Mouse (Mus musculus): ENCODE data around the gene Rarb.

The Rarb gene

GRCm38 (mm10) chr14:16541641-16542040 lies 277.3 kb downstream of the Rarb start:
- no peak for DNase-seq (ENCODE audit: extremely low spot score, low read depth, low spot score)

GRCm38 (mm10) chr14:16537433-16537832 lies 281.5 kb downstream of the Rarb start:
- DNase-seq (ENCODE audit: extremely low spot score, low read depth, low spot score): no peak

DNA sequence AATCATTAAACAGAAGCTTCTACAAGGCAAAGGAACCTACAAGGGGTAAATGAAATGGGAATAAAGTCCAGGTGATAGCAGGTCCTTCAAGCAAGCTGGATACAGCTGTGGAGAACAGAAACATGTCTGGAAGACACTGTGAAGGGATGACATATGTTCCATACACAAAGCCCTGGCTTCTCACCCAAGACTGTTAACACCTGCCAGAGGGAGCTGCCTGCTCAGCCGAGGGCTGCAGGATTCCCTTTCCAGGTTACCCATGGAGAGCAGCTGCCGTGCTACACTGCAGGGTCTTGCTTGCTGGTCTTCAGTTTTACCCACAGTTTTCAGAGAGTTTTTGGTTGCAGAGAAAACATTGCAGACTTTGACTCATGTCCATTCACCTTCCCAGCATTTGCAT lies 290.3 kb downstream of the Rarb start:
- DNase-seq (ENCODE audit: extremely low spot score, low read depth, low spot score): no peak

- DNase-seq (ENCODE audit: extremely low spot score, low read depth, low spot score): no peak
Observed at GRCm38 (mm10) chr14:16526120-16526519, 292.8 kb downstream of the Rarb start.

DNA sequence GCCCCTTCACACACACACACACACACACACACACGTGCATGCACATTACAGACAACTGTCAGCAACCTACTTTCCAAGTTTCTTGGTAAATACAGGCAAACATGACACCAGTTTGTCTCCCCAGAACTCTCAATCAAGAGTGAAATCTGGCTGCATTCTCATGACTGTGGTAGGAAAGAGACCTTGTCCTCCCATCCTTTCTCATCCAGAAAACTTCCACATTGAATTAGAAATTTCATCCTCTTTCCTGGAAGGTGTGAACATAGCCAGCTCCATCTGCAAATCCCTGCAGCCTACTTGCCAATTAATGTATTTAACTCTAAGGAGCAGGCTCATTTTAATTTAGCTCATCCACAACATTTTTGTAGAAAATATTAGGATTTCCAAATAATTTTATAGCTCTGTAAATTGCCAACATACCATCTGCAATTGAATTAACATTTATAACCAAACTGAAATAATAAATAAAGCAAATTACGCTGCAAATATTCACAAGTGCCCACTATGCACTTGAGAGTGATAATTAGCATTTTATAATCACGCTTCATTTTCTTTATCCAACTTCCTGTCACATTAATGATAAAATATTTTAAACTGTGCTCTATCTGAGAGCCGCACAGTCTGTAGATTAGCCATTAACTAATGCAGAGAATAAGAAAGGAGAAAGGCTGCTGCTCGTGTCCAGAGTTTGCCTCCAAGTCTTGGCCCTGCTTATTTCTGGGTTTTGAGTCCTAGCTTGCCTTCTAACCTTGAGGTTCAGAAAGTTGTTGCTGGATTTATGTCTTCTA lies 293.6 kb downstream of the Rarb start:
- no peak for DNase-seq (ENCODE audit: extremely low spot score, low read depth, low spot score)

GRCm38 (mm10) chr14:16522852-16523251 lies 296.1 kb downstream of the Rarb start:
- DNase-seq (ENCODE audit: extremely low spot score, low read depth, low spot score): peak; percentile 62

- no peak for DNase-seq (ENCODE audit: extremely low spot score, low read depth, low spot score)
Observed at GRCm38 (mm10) chr14:16519588-16520167, 299.3 kb downstream of the Rarb start.

DNA sequence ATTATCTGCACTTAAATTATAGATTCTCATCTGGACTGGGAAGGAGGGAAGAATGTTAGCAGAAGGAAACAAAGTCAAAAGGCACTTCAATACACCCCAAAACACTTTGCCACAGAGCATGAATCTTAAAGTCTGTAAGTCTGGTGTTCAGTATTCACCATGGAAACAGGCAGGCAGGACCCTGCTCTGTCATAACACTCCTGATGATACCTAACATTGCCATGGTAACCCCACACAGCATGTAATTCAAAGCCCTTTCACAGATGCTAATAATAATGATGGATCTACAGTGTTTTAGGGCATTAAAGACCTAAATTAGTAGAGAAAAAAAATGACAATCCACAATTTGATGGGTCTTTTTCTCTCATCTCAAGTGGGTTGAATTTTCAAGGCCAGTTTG lies 301.0 kb downstream of the Rarb start:
- no peak for DNase-seq (ENCODE audit: extremely low spot score, low read depth, low spot score)

- DNase-seq (ENCODE audit: extremely low spot score, low read depth, low spot score): no peak
Observed at GRCm38 (mm10) chr14:16515731-16516130, 303.2 kb downstream of the Rarb start.

- DNase-seq (ENCODE audit: extremely low spot score, low read depth, low spot score): no peak
Observed at GRCm38 (mm10) chr14:16510574-16510973, 308.4 kb downstream of the Rarb start.

DNA sequence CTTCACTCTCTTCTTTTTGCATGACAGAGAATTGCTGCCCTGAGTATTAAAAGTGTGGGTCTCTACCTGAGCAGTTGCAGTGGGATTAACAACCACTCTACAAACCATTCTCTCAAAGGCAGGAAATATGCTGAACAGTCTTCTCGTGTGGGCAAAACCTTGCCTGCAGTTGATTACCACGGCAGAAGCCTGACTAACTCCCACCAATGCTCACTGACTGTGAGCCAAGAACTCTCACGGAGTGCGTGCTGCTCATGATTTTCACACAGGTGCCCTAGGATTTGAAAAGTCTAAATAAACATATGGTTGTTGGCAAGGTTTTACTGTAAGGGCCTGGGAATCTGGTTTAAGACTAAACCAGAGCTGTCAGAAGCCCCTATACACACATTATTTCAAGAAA lies 309.1 kb downstream of the Rarb start:
- DNase-seq (ENCODE audit: extremely low spot score, low read depth, low spot score): no peak

DNA sequence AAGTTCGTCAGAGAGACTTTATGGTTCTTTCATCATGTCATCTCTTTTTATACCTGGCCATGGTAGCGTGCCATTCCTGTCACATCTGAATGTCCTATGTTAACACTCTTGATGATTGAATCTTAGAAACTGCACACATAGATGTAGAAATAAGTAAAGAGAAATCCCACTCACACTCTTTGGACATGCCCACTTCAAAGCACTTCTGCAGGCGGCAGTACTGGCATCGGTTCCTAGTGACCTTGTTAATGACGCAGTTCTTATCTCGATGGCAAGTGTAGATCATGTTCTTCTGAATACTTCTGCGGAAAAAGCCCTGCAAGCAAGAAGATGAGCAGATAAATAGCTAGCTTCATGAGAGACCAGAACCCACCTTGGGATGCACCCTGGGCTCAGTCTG lies 310.2 kb downstream of the Rarb start:
- no peak for DNase-seq (ENCODE audit: extremely low spot score, low read depth, low spot score)

DNA sequence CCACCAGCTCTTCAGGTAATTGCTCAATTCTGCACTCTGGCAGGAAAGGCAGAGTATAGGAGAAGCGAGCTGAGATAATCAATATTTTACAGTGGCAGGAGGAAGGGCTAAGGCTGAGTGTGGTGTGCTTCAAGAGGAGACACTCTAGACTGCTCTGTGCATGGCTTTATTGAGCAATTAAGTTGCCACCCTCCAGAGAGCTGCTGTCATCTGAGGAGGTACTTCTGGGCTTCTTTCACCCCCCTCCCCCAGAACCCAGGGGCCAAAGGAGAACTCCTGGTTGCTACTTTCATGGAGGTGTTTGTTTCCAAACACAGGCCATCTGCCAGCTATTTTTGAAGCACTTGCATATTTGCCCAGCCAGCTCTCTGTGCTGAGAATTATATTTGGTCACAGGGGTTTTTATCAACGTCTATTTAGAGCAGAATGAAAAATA lies 321.7 kb downstream of the Rarb start:
- DNase-seq (ENCODE audit: extremely low spot score, low read depth, low spot score): no peak

- no peak for DNase-seq (ENCODE audit: extremely low spot score, low read depth, low spot score)
Observed at GRCm38 (mm10) chr14:16483656-16484380, 335.1 kb downstream of the Rarb start.

DNA sequence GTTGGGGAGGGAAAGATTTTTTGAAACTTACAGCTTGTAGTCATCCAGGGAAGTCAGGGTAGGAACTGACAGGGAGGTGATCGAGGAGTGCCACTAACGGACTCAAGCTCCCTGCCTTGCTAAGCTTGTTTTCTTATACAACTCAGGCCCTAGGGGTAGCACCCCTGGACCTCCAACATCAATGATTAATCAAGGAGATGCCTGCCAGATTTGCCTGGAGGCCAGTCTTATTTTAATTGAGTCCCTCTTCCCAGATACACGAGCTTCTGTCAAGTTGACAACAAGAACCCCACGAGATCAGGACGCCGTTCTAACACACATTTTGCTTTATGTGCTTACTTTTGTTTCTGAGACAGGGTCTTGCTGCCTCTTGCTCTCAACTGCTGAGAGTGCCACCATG lies 338.3 kb downstream of the Rarb start:
- no peak for DNase-seq (ENCODE audit: extremely low spot score, low read depth, low spot score)

DNA sequence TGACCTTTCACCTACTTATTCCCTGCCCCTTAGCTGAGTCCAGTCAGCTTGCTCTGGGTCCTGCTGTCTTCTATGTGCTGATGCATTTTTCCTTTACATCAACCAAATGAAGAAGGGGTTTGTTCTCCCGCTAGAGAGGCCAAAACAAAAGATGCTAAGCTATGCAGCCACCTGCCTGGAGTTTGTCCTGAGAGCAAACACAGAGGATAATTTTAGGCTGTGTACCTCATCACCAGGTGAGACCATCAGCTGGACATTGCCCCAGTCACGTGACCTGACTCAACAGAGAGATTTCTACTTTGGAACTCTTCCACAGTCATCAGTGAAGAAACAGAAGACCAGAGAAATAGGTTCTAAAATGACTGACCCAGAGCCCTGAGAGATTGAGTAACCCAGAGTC lies 339.4 kb downstream of the Rarb start:
- DNase-seq (ENCODE audit: extremely low spot score, low read depth, low spot score): no peak

DNA sequence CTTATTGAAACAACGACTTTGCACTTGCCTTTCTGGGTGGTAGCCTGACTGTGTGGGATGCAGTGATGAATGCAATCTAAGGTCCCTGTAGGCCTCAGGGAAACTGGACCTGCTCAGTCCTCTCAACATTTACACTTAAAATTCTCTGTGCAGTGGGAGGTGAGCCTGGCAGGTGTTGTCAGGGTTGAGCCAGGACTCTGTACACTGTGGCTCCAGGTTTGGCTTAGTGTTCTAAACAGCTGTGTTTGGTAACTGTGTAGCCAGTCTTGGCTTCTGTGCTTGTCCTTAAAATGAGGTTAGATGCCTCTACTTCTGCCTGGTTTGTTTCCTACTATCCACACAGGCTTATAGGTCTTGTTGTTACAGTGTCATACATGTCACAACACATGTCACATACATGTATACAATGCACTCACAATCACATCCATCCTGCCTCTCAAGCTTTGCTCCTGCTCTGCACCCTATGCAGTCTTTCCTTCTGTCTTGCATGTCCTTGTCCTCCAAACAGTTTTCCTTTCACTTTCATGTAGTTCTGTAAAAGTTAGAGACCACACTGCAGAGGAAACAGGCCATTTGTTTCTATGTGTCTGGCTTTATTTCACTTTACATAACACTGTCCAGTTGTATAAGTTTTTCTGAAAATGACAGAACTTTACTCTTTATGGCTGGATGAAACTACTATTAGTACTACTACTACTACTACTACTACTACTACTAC lies 340.2 kb downstream of the Rarb start:
- no peak for DNase-seq (ENCODE audit: extremely low spot score, low read depth, low spot score)

DNA sequence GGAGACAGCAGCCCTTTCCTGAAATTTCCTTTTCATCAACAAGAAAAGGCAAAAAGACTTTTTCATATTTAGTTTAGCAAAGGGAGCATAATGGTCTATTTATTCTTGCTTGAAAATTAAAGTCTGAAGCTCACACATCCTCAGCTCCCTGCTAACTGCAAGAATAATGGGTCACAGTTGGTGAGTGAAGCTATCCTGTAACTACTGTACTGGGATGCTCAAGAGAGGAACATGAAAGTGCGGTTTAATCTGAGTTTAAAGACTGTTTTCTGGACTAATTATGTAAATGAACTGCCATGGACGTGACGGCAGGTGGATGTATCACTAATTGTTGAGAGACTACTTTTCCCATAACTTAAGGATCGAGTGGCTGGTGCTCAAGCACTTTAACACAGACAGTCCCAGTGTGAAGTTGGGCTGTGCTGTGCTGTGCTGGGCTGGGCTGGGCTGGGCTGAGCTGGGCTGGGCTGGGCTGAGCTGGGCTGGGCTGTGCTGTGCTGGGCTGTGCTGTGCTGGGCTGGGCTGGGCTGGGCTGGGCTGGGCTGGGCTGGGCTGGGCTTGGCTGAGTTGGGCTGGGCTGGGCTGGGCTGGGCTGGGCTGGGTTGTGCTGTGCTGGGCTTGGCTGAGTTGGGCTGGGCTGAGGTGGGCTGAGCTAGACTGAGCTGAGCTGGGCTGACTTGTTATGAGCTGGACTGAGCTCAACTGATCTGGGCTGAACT lies 370.5 kb downstream of the Rarb start:
- DNase-seq (ENCODE audit: extremely low spot score, low read depth, low spot score): no peak

GRCm38 (mm10) chr14:16447587-16447986 lies 371.4 kb downstream of the Rarb start:
- DNase-seq (ENCODE audit: extremely low spot score, low read depth, low spot score): no peak

- DNase-seq (ENCODE audit: extremely low spot score, low read depth, low spot score): no peak
Observed at GRCm38 (mm10) chr14:16444859-16445258, 374.1 kb downstream of the Rarb start.
